Mouse (Mus musculus) hindbrain, postnatal 0 days (tissue): ENCODE results near the gene Npr3. TPM values are rescaled to one million over a fixed set of nuclear protein-coding genes. Genes with fewer than 3 reads are reported as not detected.

Experiments used
- ATAC-seq: fragments of 200-750 bp; cut with Nextera tagmentation; 2 replicates; pipeline ENCODE4 v1.8.0; 2017; ENCODE audit warnings: mild to moderate bottlenecking, moderate TSS enrichment, moderate library complexity
- DNase-seq: peaks from one replicate; pipeline ENCODE4 v3.0.0-alpha.2; 2015; ENCODE audit warnings: low spot score
- H3K27ac ChIP-seq: fragments of 300-500 bp; sonication (generic); 2 replicates; pipeline ENCODE4 v1.5.1; 2014; ENCODE audit warnings: mild to moderate bottlenecking
- H3K27me3 ChIP-seq: fragments of 300-500 bp; sonication (generic); 2 replicates; pipeline ENCODE4 v1.6.1; 2014; ENCODE audit warnings: low read length, mixed read lengths; ENCODE audit not compliant: insufficient read depth
- H3K36me3 ChIP-seq: fragments of 300-500 bp; sonication (generic); 2 replicates; pipeline ENCODE4 v1.6.1; 2014; ENCODE audit warnings: low read length, mixed read lengths; ENCODE audit not compliant: insufficient read depth
- H3K4me1 ChIP-seq: fragments of 300-500 bp; sonication (generic); 2 replicates; pipeline ENCODE4 v1.6.1; 2014; ENCODE audit warnings: antibody characterized with exemption, low read length, mixed read lengths; ENCODE audit not compliant: insufficient read depth
- H3K4me2 ChIP-seq: fragments of 300-500 bp; sonication (generic); 2 replicates; pipeline ENCODE4 v1.6.1; 2014; ENCODE audit warnings: low read depth, mild to moderate bottlenecking, low read length, moderate library complexity, mixed read lengths
- H3K4me3 ChIP-seq: fragments of 300-500 bp; sonication (generic); 2 replicates; pipeline ENCODE4 v1.5.1; 2014; ENCODE audit warnings: low read length
- H3K9ac ChIP-seq: fragments of 300-500 bp; sonication (generic); replicated peaks from 2 replicates; pipeline ENCODE4 v1.6.1; 2014; ENCODE audit warnings: mild to moderate bottlenecking, low read length, moderate library complexity, mixed read lengths
- H3K9me3 ChIP-seq: fragments of 300-500 bp; sonication (generic); 2 replicates; pipeline ENCODE4 v1.6.1; 2016; ENCODE audit warnings: low read length, mixed read lengths
- CTCF ChIP-seq: IDR thresholded peaks from 2 replicates; pipeline ENCODE4 v1.5.1; 2016; ENCODE audit warnings: antibody characterized with exemption, control low read depth, low read depth
- WGBS: fragments of 180-500 bp; shearing (Covaris S2); extraction: QIAGEN DNeasy Blood & Tissue Kit; methylation state at CpG from one replicate; pipeline ENCODE4 v1.1.7; 2014; 5-methylcytosine and 5-hydroxymethylcytosine counted together
- polyA plus RNA-seq: library from polyadenylated mRNA; unstranded; fragments of >200 nt; fragmentation: Nextera tagmentation; extraction: Ambion mirVana; gene quantifications from 2 replicates; pipeline ENCODE4 v1.2.1, GENCODE M21; 2015
- total RNA-seq: library from RNA; depleted of rRNA; stranded (reverse); fragments of >200 nt; gene quantifications from 2 replicates; pipeline ENCODE4 v1.2.3, GENCODE M21; 2014

Gene Npr3
- total and polyA plus RNA-seq, 2 experiments from 2014 or later, result 0.66 to 2.9 TPM

GRCm38 (mm10) chr15:11904043-11904847 lies 2.8 kb downstream of the Npr3 start:
- TF ChIP-seq CTCF, result peak; percentile 34
- DNase-seq, result peak; percentile 43
- H3K4me1 ChIP-seq, result peaks cover 9% of the 10 kb centered on the region; the same call in 1 of the 2 replicates
- no peaks in the 10 kb centered on the region for H3K9me3 ChIP-seq
- peaks cover 36% of the 10 kb centered on the region for H3K27me3 ChIP-seq
- peak overlapping the region; percentile 51 for H3K4me3 ChIP-seq
- H3K27ac ChIP-seq, result no peak overlapping the region
- no peaks in the 10 kb centered on the region for H3K36me3 ChIP-seq
- H3K4me2 ChIP-seq, result peak overlapping the region; percentile 92
- H3K9ac ChIP-seq, result peak overlapping the region; percentile 15; the same call in 1 of the 2 replicates
- peak; percentile 42 for ATAC-seq
- under 1% methylated on average over 48 of the region's 48 CpGs for WGBS

GRCm38 (mm10) chr15:11903196-11904042 lies 3.7 kb downstream of the Npr3 start:
- Histone ChIP-seq H3K4me1 (peaks cover 9% of the 10 kb centered on the region; the same call in 1 of the 2 replicates), H3K27ac (no peak overlapping the region), H3K36me3 (no peaks in the 10 kb centered on the region), H3K27me3 (peaks cover 35% of the 10 kb centered on the region), H3K4me2 (peak overlapping the region; percentile 92), H3K4me3 (peak overlapping the region; percentile 51), H3K9me3 (no peaks in the 10 kb centered on the region), H3K9ac (peak overlapping the region; percentile 15; the same call in 1 of the 2 replicates)
- WGBS, result 6% methylated on average over 34 of the region's 34 CpGs
- no peak for TF ChIP-seq CTCF
- ATAC-seq (0 out of 2 replicates have a peak, but pooled peaks have one; percentile 4), DNase-seq (no peak)

- 93% methylated on average over 8 of the region's 8 CpGs for WGBS
- no peaks in the 10 kb centered on the region for H3K36me3 ChIP-seq
- TF ChIP-seq CTCF, result no peak
- no peaks in the 10 kb centered on the region for H3K4me1 ChIP-seq
- H3K4me3 ChIP-seq, result no peak overlapping the region
- no peak for ATAC-seq
- DNase-seq, result no peak
- H3K9ac ChIP-seq, result no peak overlapping the region
- no peaks in the 10 kb centered on the region; the same call in 1 of the 2 replicates for H3K9me3 ChIP-seq
- H3K27ac ChIP-seq, result no peak overlapping the region
- no peak overlapping the region for H3K4me2 ChIP-seq
- 0 out of 2 replicates have a peak, but pooled peaks cover 11% of the 10 kb centered on the region for H3K27me3 ChIP-seq
Measured at GRCm38 (mm10) chr15:11897617-11898016, 9.5 kb downstream of the Npr3 start.

- DNase-seq, result no peak
- 79% methylated on average over 5 of the region's 5 CpGs for WGBS
- ATAC-seq, result no peak
- 0 out of 2 replicates have a peak, but pooled peaks cover 10% of the 10 kb centered on the region for H3K27me3 ChIP-seq
- no peak overlapping the region for H3K4me3 ChIP-seq
- TF ChIP-seq CTCF, result no peak
- no peaks in the 10 kb centered on the region for H3K4me1 ChIP-seq
- H3K9me3 ChIP-seq, result no peaks in the 10 kb centered on the region; the same call in 1 of the 2 replicates
- H3K27ac ChIP-seq, result no peak overlapping the region
- no peaks in the 10 kb centered on the region for H3K36me3 ChIP-seq
- no peak overlapping the region for H3K9ac ChIP-seq
- H3K4me2 ChIP-seq, result no peak overlapping the region
Measured at GRCm38 (mm10) chr15:11897162-11897561, 9.9 kb downstream of the Npr3 start.

GRCm38 (mm10) chr15:11893969-11894368 lies 13.1 kb downstream of the Npr3 start:
- DNase-seq (no peak), ATAC-seq (no peak)
- no peak overlapping the region for H3K9ac ChIP-seq
- H3K4me3 ChIP-seq, result no peak overlapping the region
- no peaks in the 10 kb centered on the region for H3K36me3 ChIP-seq
- no peaks in the 10 kb centered on the region for H3K4me1 ChIP-seq
- no peak overlapping the region for H3K4me2 ChIP-seq
- no peaks in the 10 kb centered on the region for H3K27me3 ChIP-seq
- no peaks in the 10 kb centered on the region; the same call in 1 of the 2 replicates for H3K9me3 ChIP-seq
- no peak overlapping the region for H3K27ac ChIP-seq
- 80% methylated on average over 9 of the region's 9 CpGs for WGBS
- TF ChIP-seq CTCF, result no peak

GRCm38 (mm10) chr15:11891395-11891794 lies 15.7 kb downstream of the Npr3 start:
- no peak overlapping the region for H3K9ac ChIP-seq
- H3K36me3 ChIP-seq, result no peaks in the 10 kb centered on the region
- H3K4me1 ChIP-seq, result no peaks in the 10 kb centered on the region
- no peak overlapping the region for H3K4me3 ChIP-seq
- H3K27ac ChIP-seq, result no peak overlapping the region
- H3K9me3 ChIP-seq, result no peaks in the 10 kb centered on the region; the same call in 1 of the 2 replicates
- H3K27me3 ChIP-seq, result no peaks in the 10 kb centered on the region
- no peak overlapping the region for H3K4me2 ChIP-seq
- ATAC-seq, result no peak
- 58% methylated on average over 3 of the region's 3 CpGs for WGBS
- DNase-seq, result no peak
- TF ChIP-seq CTCF, result peak; percentile 22
